Mouse (Mus musculus) forebrain, embryonic 15.5 days (tissue): ENCODE measurements around the gene Cltrn. TPM values are rescaled to one million over a fixed set of nuclear protein-coding genes. Genes with fewer than 3 reads are reported as not detected.

Experiments
- ATAC-seq: fragments of 200-750 bp; cut with Nextera tagmentation; replicated peaks from 2 replicates; pipeline ENCODE4 v1.8.0; 2017; ENCODE audit warnings: mild to moderate bottlenecking, moderate TSS enrichment, moderate library complexity
- H3K27ac ChIP-seq: fragments of 300-500 bp; sonication (generic); replicated peaks from 2 replicates; pipeline ENCODE4 v1.5.1; 2015; ENCODE audit warnings: mild to moderate bottlenecking, inconsistent platforms
- H3K27me3 ChIP-seq: fragments of 300-500 bp; sonication (generic); 2 replicates; pipeline ENCODE4 v1.6.1; 2015; ENCODE audit warnings: inconsistent platforms
- H3K36me3 ChIP-seq: fragments of 300-500 bp; sonication (generic); 2 replicates; pipeline ENCODE4 v1.6.1; 2015; ENCODE audit warnings: mild to moderate bottlenecking, inconsistent platforms
- H3K4me1 ChIP-seq: fragments of 300-500 bp; sonication (generic); 2 replicates; pipeline ENCODE4 v1.6.1; 2015; ENCODE audit warnings: inconsistent platforms
- H3K4me2 ChIP-seq: fragments of 300-500 bp; sonication (generic); replicated peaks from 2 replicates; pipeline ENCODE4 v1.6.1; 2015; ENCODE audit warnings: mild to moderate bottlenecking, inconsistent platforms
- H3K4me3 ChIP-seq: fragments of 300-500 bp; sonication (generic); 2 replicates; pipeline ENCODE4 v1.5.1; 2015; ENCODE audit warnings: mild to moderate bottlenecking, inconsistent platforms
- H3K9ac ChIP-seq: fragments of 300-500 bp; sonication (generic); replicated peaks from 2 replicates; pipeline ENCODE4 v1.6.1; 2015; ENCODE audit warnings: mild to moderate bottlenecking, inconsistent platforms
- H3K9me3 ChIP-seq: fragments of 300-500 bp; sonication (generic); 2 replicates; pipeline ENCODE4 v1.6.1; 2016; ENCODE audit warnings: inconsistent platforms
- WGBS: fragments of 180-500 bp; shearing (Covaris S2); methylation state at CpG from one replicate; pipeline ENCODE4 v1.1.7; 2015; ENCODE audit warnings: mixed read lengths; 5-methylcytosine and 5-hydroxymethylcytosine counted together
- polyA plus RNA-seq: library from polyadenylated mRNA; unstranded; fragments of >200 nt; fragmentation: Nextera tagmentation; extraction: Ambion mirVana; gene quantifications from 2 replicates; pipeline ENCODE4 v1.2.1, GENCODE M21; 2015

The Cltrn gene
- polyA plus RNA-seq: 0.14 and 0.18 TPM in 2 replicates

- ATAC-seq: no peak
- WGBS: 94% methylated on average over 4 of the region's 4 CpGs
Observed at GRCm38 (mm10) chrX:164088582-164088981, at the start of gene Cltrn. TSS of gene Cltrn (plus strand) at chrX:164088830.

GRCm38 (mm10) chrX:164038882-164039281 is 49.7 kb upstream of the Cltrn start:
- Histone ChIP-seq H3K27ac (no peak overlapping the region), H3K4me2 (no peak overlapping the region), H3K36me3 (no peaks in the 10 kb centered on the region), H3K9me3 (no peaks in the 10 kb centered on the region), H3K27me3 (no peaks in the 10 kb centered on the region), H3K9ac (no peak overlapping the region), H3K4me3 (no peak overlapping the region), H3K4me1 (0 out of 2 replicates have a peak, but pooled peaks cover 4% of the 10 kb centered on the region)
- ATAC-seq: peak; percentile 69
- WGBS: 21% methylated on average over 2 of the region's 2 CpGs

More at GRCm38 (mm10) chrX:164088582-164088981, at the start of gene Cltrn:
- no peak within 1 kb of the TSS for H3K4me2 ChIP-seq
- H3K4me3 ChIP-seq: no peak within 1 kb of the TSS
- no peak within 1 kb of the TSS for H3K27ac ChIP-seq
- H3K9me3 ChIP-seq: no peaks in the 10 kb centered on the region
- no peaks in the 10 kb centered on the region for H3K4me1 ChIP-seq
- no peak within 1 kb of the TSS for H3K9ac ChIP-seq
- H3K36me3 ChIP-seq: no peaks in the 10 kb centered on the region
- H3K27me3 ChIP-seq: no peaks in the 10 kb centered on the region

GRCm38 (mm10) chrX:164042069-164042468 is 46.6 kb upstream of the Cltrn start:
- Histone ChIP-seq H3K27me3 (no peaks in the 10 kb centered on the region), H3K36me3 (no peaks in the 10 kb centered on the region), H3K4me1 (0 out of 2 replicates have a peak, but pooled peaks cover 4% of the 10 kb centered on the region), H3K4me3 (no peak overlapping the region), H3K27ac (no peak overlapping the region), H3K9me3 (no peaks in the 10 kb centered on the region), H3K9ac (no peak overlapping the region), H3K4me2 (no peak overlapping the region)
- ATAC-seq: no peak
- 78% methylated on average over 13 of the region's 13 CpGs for WGBS

- no peak overlapping the region for H3K27ac ChIP-seq
- no peak overlapping the region for H3K4me3 ChIP-seq
- no peak overlapping the region for H3K9ac ChIP-seq
- H3K9me3 ChIP-seq: no peaks in the 10 kb centered on the region
- no peaks in the 10 kb centered on the region for H3K36me3 ChIP-seq
- H3K27me3 ChIP-seq: no peaks in the 10 kb centered on the region
- no peak overlapping the region for H3K4me2 ChIP-seq
- ATAC-seq: no peak
- WGBS: 82% methylated on average over 2 of the region's 2 CpGs
- H3K4me1 ChIP-seq: no peaks in the 10 kb centered on the region
Observed at GRCm38 (mm10) chrX:164046736-164047135, 41.9 kb upstream of the Cltrn start.

- Histone ChIP-seq H3K4me1 (no peaks in the 10 kb centered on the region), H3K36me3 (no peaks in the 10 kb centered on the region), H3K4me3 (no peak overlapping the region), H3K9ac (no peak overlapping the region), H3K4me2 (no peak overlapping the region), H3K27me3 (no peaks in the 10 kb centered on the region), H3K27ac (no peak overlapping the region), H3K9me3 (no peaks in the 10 kb centered on the region)
- ATAC-seq: no peak
- 89% methylated on average over 4 of the region's 4 CpGs for WGBS
Observed at GRCm38 (mm10) chrX:164055726-164056125, 32.9 kb upstream of the Cltrn start.

GRCm38 (mm10) chrX:164058523-164058922 is 30.1 kb upstream of the Cltrn start:
- Histone ChIP-seq H3K4me2 (no peak overlapping the region), H3K36me3 (no peaks in the 10 kb centered on the region), H3K4me1 (no peaks in the 10 kb centered on the region), H3K4me3 (no peak overlapping the region), H3K27me3 (no peaks in the 10 kb centered on the region), H3K9ac (no peak overlapping the region), H3K9me3 (no peaks in the 10 kb centered on the region), H3K27ac (no peak overlapping the region)
- no peak for ATAC-seq
- WGBS: 94% methylated on average over 3 of the region's 3 CpGs

- H3K4me1 ChIP-seq: no peaks in the 10 kb centered on the region
- H3K4me3 ChIP-seq: no peak overlapping the region
- no peaks in the 10 kb centered on the region for H3K36me3 ChIP-seq
- H3K9me3 ChIP-seq: no peaks in the 10 kb centered on the region
- no peak for ATAC-seq
- 66% methylated on average over 4 of the region's 4 CpGs for WGBS
- H3K27me3 ChIP-seq: no peaks in the 10 kb centered on the region
- H3K9ac ChIP-seq: no peak overlapping the region
- H3K4me2 ChIP-seq: no peak overlapping the region
- no peak overlapping the region for H3K27ac ChIP-seq
Observed at GRCm38 (mm10) chrX:164059070-164059469, 29.6 kb upstream of the Cltrn start.

- Histone ChIP-seq H3K4me3 (no peak overlapping the region), H3K27ac (no peak overlapping the region), H3K4me1 (no peaks in the 10 kb centered on the region), H3K9me3 (no peaks in the 10 kb centered on the region), H3K27me3 (no peaks in the 10 kb centered on the region), H3K9ac (no peak overlapping the region), H3K4me2 (no peak overlapping the region), H3K36me3 (no peaks in the 10 kb centered on the region)
- WGBS: 18% methylated on average over 2 of the region's 2 CpGs
- peak; percentile 79 for ATAC-seq
Observed at GRCm38 (mm10) chrX:164066185-164066584, 22.4 kb upstream of the Cltrn start.

GRCm38 (mm10) chrX:164068968-164069367 is 19.7 kb upstream of the Cltrn start:
- ATAC-seq: no peak

GRCm38 (mm10) chrX:164076040-164076775 is 12.4 kb upstream of the Cltrn start, which contains the start of gene Siah1b:
TSS of gene Siah1b (minus strand) at chrX:164076493.
- peak within 1 kb of the TSS; percentile 90 for H3K27ac ChIP-seq
- H3K4me1 ChIP-seq: peaks cover 3% of the 10 kb centered on the region
- peak within 1 kb of the TSS; percentile 63 for H3K9ac ChIP-seq
- peak within 1 kb of the TSS; percentile 61 for H3K4me3 ChIP-seq
- WGBS: 32% methylated on average over 54 of the region's 54 CpGs
- peak; percentile 99 for ATAC-seq
- H3K9me3 ChIP-seq: no peaks in the 10 kb centered on the region
- H3K36me3 ChIP-seq: no peaks in the 10 kb centered on the region
- peak within 1 kb of the TSS; percentile 72 for H3K4me2 ChIP-seq
- H3K27me3 ChIP-seq: no peaks in the 10 kb centered on the region

More at GRCm38 (mm10) chrX:164068968-164069367, 19.7 kb upstream of the Cltrn start:
- Histone ChIP-seq H3K4me2 (no peak overlapping the region), H3K9me3 (no peaks in the 10 kb centered on the region), H3K27me3 (no peaks in the 10 kb centered on the region), H3K27ac (no peak overlapping the region), H3K9ac (no peak overlapping the region), H3K4me1 (no peaks in the 10 kb centered on the region), H3K4me3 (no peak overlapping the region), H3K36me3 (no peaks in the 10 kb centered on the region)
- WGBS: 82% methylated on average over 4 of the region's 4 CpGs

GRCm38 (mm10) chrX:164082030-164082429 is 6.6 kb upstream of the Cltrn start:
- Histone ChIP-seq H3K27ac (no peak overlapping the region), H3K36me3 (no peaks in the 10 kb centered on the region), H3K9me3 (no peaks in the 10 kb centered on the region), H3K4me3 (no peak overlapping the region), H3K4me1 (no peaks in the 10 kb centered on the region), H3K27me3 (no peaks in the 10 kb centered on the region), H3K4me2 (no peak overlapping the region), H3K9ac (no peak overlapping the region)
- no peak for ATAC-seq
- WGBS: 94% methylated on average over 9 of the region's 9 CpGs

- H3K4me2 ChIP-seq: no peak overlapping the region
- no peak for ATAC-seq
- H3K36me3 ChIP-seq: no peaks in the 10 kb centered on the region
- no peak overlapping the region for H3K27ac ChIP-seq
- no peak overlapping the region for H3K9ac ChIP-seq
- WGBS: 59% methylated on average over 11 of the region's 11 CpGs
- H3K27me3 ChIP-seq: no peaks in the 10 kb centered on the region
- no peaks in the 10 kb centered on the region for H3K4me1 ChIP-seq
- no peaks in the 10 kb centered on the region for H3K9me3 ChIP-seq
- no peak overlapping the region for H3K4me3 ChIP-seq
Observed at GRCm38 (mm10) chrX:164089916-164090315, 1.3 kb downstream of the Cltrn start.
